ENCODE assay signal across 8 mouse cellular contexts in the genomic region with DNA sequence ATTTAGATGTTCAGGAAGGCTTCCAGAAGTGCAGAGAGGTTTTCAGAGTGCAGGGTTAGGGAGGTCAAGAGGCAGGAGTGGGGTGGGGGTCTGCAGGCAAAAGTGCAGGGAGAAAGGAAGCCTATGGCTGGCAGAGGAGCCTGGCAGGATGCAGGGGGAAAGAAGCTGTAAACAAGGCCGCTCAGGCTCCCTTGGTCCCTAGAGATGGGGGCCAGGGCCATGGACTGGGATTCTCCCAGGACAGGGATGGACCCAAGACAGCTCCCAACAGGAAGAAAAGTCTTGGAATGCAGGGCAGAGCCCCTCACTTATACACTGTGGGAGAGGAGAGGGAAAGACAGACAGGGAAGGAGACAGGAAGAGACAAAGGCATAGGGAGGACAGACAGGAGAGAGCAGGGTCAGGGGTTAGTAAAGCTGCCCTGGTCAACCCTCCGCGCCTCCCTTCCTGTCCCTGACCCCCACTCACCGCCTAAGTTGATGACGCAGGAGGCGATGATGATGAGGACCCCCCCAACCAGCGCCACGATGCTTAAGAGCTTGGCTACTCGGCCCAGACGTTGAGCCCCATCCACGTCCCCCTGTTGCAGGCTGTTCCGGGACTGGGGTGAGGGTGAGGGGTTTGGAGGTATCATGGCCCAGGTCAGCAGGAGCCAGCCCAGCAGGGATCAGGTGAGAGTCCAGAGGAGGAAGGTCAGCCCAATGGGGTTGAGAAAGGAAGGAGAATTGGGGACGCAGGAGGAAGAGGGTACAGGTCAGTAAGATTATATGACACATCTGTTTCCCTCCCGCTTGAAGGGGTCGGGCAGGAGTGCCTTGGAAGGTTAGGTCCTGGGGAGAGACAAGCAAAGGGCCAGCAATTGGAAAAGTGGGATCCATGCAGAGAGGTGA. TPM values are rescaled to one million over a fixed set of nuclear protein-coding genes. Genes with fewer than 3 reads are reported as not detected.
DNase-seq lines count a peak whose midpoint lies in the region; ATAC-seq lines count a peak whose summit lies in the region.
"Had no signal": no experiment of that assay in that cellular context is flagged by ENCODE, and none has a peak within 500 bp of the region (broad histone marks: within the 10 kb centered on the region; RNA-seq: fewer than 3 reads in every experiment).

No protein-coding gene starts in this region.

- H3K4me3 ChIP-seq in liver, embryonic 11.5 days (ENCODE audit: low read depth, low read length) = no peak overlapping the region
- no peak overlapping the region for H3K4me3 ChIP-seq in forebrain, embryonic 11.5 days (ENCODE audit: low read depth, low read length)
- peak overlapping the region; percentile 44; the same call in 1 of the 2 replicates for H3K4me3 ChIP-seq in hindbrain, embryonic 15.5 days
- H3K4me3 ChIP-seq in neural tube, embryonic 15.5 days (replicated peaks) = peak overlapping the region; percentile 68; the same call in 1 of the 2 replicates

- H3K4me1 ChIP-seq in liver, embryonic 11.5 days (replicated peaks; ENCODE audit: control insufficient read depth, insufficient read depth, low read length) = peaks cover 68% of the 10 kb centered on the region
- peaks cover 31% of the 10 kb centered on the region for H3K4me1 ChIP-seq in forebrain, embryonic 11.5 days (replicated peaks; ENCODE audit: control insufficient read depth, insufficient read depth, low read length)
- peaks cover 85% of the 10 kb centered on the region for H3K4me1 ChIP-seq in hindbrain, embryonic 15.5 days (replicated peaks)
- H3K4me1 ChIP-seq in neural tube, embryonic 15.5 days = peaks cover 90% of the 10 kb centered on the region

- H3K27ac ChIP-seq in liver, embryonic 11.5 days (ENCODE audit: low read depth, low read length) = 0 out of 2 replicates have a peak overlapping the region, but pooled peaks have one; percentile 57
- H3K27ac ChIP-seq in forebrain, embryonic 11.5 days (ENCODE audit: low read depth, low read length) = peak overlapping the region; percentile 1; the same call in 1 of the 2 replicates
- peak overlapping the region; percentile 95; the same call in 1 of the 2 replicates for H3K27ac ChIP-seq in hindbrain, embryonic 15.5 days (replicated peaks)
- H3K27ac ChIP-seq in neural tube, embryonic 15.5 days (replicated peaks) = peak overlapping the region; percentile 98

- no peaks in the 10 kb centered on the region for H3K9me3 ChIP-seq in liver, embryonic 11.5 days (ENCODE audit: control insufficient read depth, low read length)
- no peaks in the 10 kb centered on the region for H3K9me3 ChIP-seq in forebrain, embryonic 11.5 days (ENCODE audit: control insufficient read depth, low read length)
- no peaks in the 10 kb centered on the region for H3K9me3 ChIP-seq in hindbrain, embryonic 15.5 days
- no peaks in the 10 kb centered on the region for H3K9me3 ChIP-seq in neural tube, embryonic 15.5 days (replicated peaks)

- H3K9ac ChIP-seq in liver, embryonic 11.5 days (ENCODE audit: low read depth, low read length) = peak overlapping the region; percentile 35
- H3K9ac ChIP-seq in forebrain, embryonic 11.5 days (ENCODE audit: low read length) = peak overlapping the region; percentile 23
- peak overlapping the region; percentile 41; the same call in 1 of the 2 replicates for H3K9ac ChIP-seq in hindbrain, embryonic 15.5 days
- H3K9ac ChIP-seq in neural tube, embryonic 15.5 days (replicated peaks) = peak overlapping the region; percentile 92

- peak overlapping the region; percentile 36 for H3K4me2 ChIP-seq in liver, embryonic 11.5 days
- no peak overlapping the region for H3K4me2 ChIP-seq in forebrain, embryonic 11.5 days (ENCODE audit: low read depth, low read length, severe bottlenecking)
- peak overlapping the region; percentile 84 for H3K4me2 ChIP-seq in hindbrain, embryonic 15.5 days
- peak overlapping the region; percentile 88 for H3K4me2 ChIP-seq in neural tube, embryonic 15.5 days

- peaks cover 24% of the 10 kb centered on the region for H3K36me3 ChIP-seq in liver, embryonic 11.5 days (ENCODE audit: control insufficient read depth, insufficient read depth, low read length)
- H3K36me3 ChIP-seq in forebrain, embryonic 11.5 days (ENCODE audit: control insufficient read depth, insufficient read depth, low read length) = peaks cover 6% of the 10 kb centered on the region
- peaks cover 31% of the 10 kb centered on the region for H3K36me3 ChIP-seq in hindbrain, embryonic 15.5 days
- peaks cover 32% of the 10 kb centered on the region for H3K36me3 ChIP-seq in neural tube, embryonic 15.5 days

- 78% methylated on average over 15 of the region's 15 CpGs for WGBS in liver, embryonic 11.5 days
- WGBS in forebrain, embryonic 11.5 days = 88% methylated on average over 15 of the region's 15 CpGs
- 88% methylated on average over 15 of the region's 15 CpGs for WGBS in hindbrain, embryonic 15.5 days
- whole genome bisulfite sequencing in neural tube, embryonic 15.5 days = 88% methylated on average over 15 of the region's 15 CpGs

- no peak for DNase-seq in liver, embryonic 11.5 days (ENCODE audit: low spot score)
- DNase-seq in liver = no peak
- no peak for DNase-seq in forebrain, embryonic 11.5 days (ENCODE audit: low spot score)
- no peak for DNase-seq in adrenal gland, postnatal 25 days
- DNase-seq: kidney, adult 11 months had no signal

- no peak for ATAC-seq in liver, embryonic 11.5 days (replicated peaks; ENCODE audit: low FRiP score)
- ATAC-seq in forebrain, embryonic 11.5 days (replicated peaks; ENCODE audit: low FRiP score) = no peak
- ATAC-seq in hindbrain, embryonic 15.5 days (ENCODE audit: low FRiP score, low read depth) = no peak
- ATAC-seq in neural tube, embryonic 15.5 days (ENCODE audit: low FRiP score) = no peak
- ATAC-seq in megakaryocyte, adult 5-6 weeks (ENCODE audit: poor library complexity, severe bottlenecking) = no peak

- no peaks in the 10 kb centered on the region for H3K27me3 ChIP-seq in liver, embryonic 11.5 days (replicated peaks; ENCODE audit: control insufficient read depth, insufficient read depth, low read length)
- no peaks in the 10 kb centered on the region for H3K27me3 ChIP-seq in forebrain, embryonic 11.5 days (ENCODE audit: control insufficient read depth, insufficient read depth, low read length)
- no peaks in the 10 kb centered on the region for H3K27me3 ChIP-seq in hindbrain, embryonic 15.5 days
- no peaks in the 10 kb centered on the region for H3K27me3 ChIP-seq in neural tube, embryonic 15.5 days (replicated peaks)

RNA-seq across cellular contexts. Expression of gene Pagr1a, which starts 1.5 kb away (rescaled TPM):
- 45.6 and 75.0 TPM in 2 replicates for polyA plus RNA-seq in liver, embryonic 11.5 days (2014; fragmentation: Nextera tagmentation; extraction: Ambion mirVana)
- polyA plus RNA-seq in forebrain, embryonic 11.5 days (2014; fragmentation: Nextera tagmentation; extraction: Ambion mirVana) = 60.5 and 72.4 TPM in 2 replicates
- 28.1 and 46.9 TPM in 2 replicates for polyA plus RNA-seq in hindbrain, embryonic 15.5 days (2015; fragmentation: Nextera tagmentation; extraction: Ambion mirVana)
- polyA plus RNA-seq in neural tube, embryonic 15.5 days (2015; fragmentation: Nextera tagmentation; extraction: Ambion mirVana) = 52.5 and 80.1 TPM in 2 replicates
- 40.7 and 62.5 TPM in 2 replicates for total RNA-seq in megakaryocyte, adult 5-6 weeks (2015)
- 25.5 and 67.0 TPM in 2 replicates for total RNA-seq in megakaryocyte, adult 5-6 weeks (2017)
- total RNA-seq in adrenal gland, postnatal 25 days (2021) = 13.4 and 28.2 TPM in 2 replicates

RNA-seq across cellular contexts. Expression of gene Gm42742, which starts 2.2 kb away (rescaled TPM):
- polyA plus RNA-seq in liver, embryonic 11.5 days (2014; fragmentation: Nextera tagmentation; extraction: Ambion mirVana) = 19.8 and 52.9 TPM in 2 replicates
- polyA plus RNA-seq in forebrain, embryonic 11.5 days (2014; fragmentation: Nextera tagmentation; extraction: Ambion mirVana) = 60.9 and 64.7 TPM in 2 replicates
- polyA plus RNA-seq in hindbrain, embryonic 15.5 days (2015; fragmentation: Nextera tagmentation; extraction: Ambion mirVana) = 63.3 and 77.5 TPM in 2 replicates
- polyA plus RNA-seq in neural tube, embryonic 15.5 days (2015; fragmentation: Nextera tagmentation; extraction: Ambion mirVana) = 18.8 and 54.5 TPM in 2 replicates
- total RNA-seq in megakaryocyte, adult 5-6 weeks (2015) = 15.4 TPM in 1 of 2 replicates, not detected in the other
- total RNA-seq in megakaryocyte, adult 5-6 weeks (2017) = 45.4 TPM in 1 of 2 replicates, not detected in the other
- total RNA-seq in adrenal gland, postnatal 25 days (2021) = 31.0 and 44.0 TPM in 2 replicates

RNA-seq across cellular contexts. Expression of gene Prrt2, which starts 2.4 kb away (rescaled TPM):
- polyA plus RNA-seq in liver, embryonic 11.5 days (2014; fragmentation: Nextera tagmentation; extraction: Ambion mirVana) = 4.5 and 5.4 TPM in 2 replicates
- 9.6 and 10.3 TPM in 2 replicates for polyA plus RNA-seq in forebrain, embryonic 11.5 days (2014; fragmentation: Nextera tagmentation; extraction: Ambion mirVana)
- 54.2 and 62.4 TPM in 2 replicates for polyA plus RNA-seq in hindbrain, embryonic 15.5 days (2015; fragmentation: Nextera tagmentation; extraction: Ambion mirVana)
- polyA plus RNA-seq in neural tube, embryonic 15.5 days (2015; fragmentation: Nextera tagmentation; extraction: Ambion mirVana) = 69.9 and 72.5 TPM in 2 replicates
- total RNA-seq in megakaryocyte, adult 5-6 weeks (2015) = 0.20 and 1.8 TPM in 2 replicates
- total RNA-seq in megakaryocyte, adult 5-6 weeks (2017) = 2.4 and 3.0 TPM in 2 replicates
- total RNA-seq in adrenal gland, postnatal 25 days (2021) = 2.2 and 5.1 TPM in 2 replicates

RNA-seq across cellular contexts. Expression of gene Pagr1b, which starts 2.4 kb away (rescaled TPM):
- 0.41 TPM in 1 of 2 replicates, not detected in the other for polyA plus RNA-seq in liver, embryonic 11.5 days (2014; fragmentation: Nextera tagmentation; extraction: Ambion mirVana)
- polyA plus RNA-seq in forebrain, embryonic 11.5 days (2014; fragmentation: Nextera tagmentation; extraction: Ambion mirVana) = not detected in 2 replicates
- polyA plus RNA-seq in hindbrain, embryonic 15.5 days (2015; fragmentation: Nextera tagmentation; extraction: Ambion mirVana) = 0.28 TPM in 1 of 2 replicates, not detected in the other
- 0.79 and 1.2 TPM in 2 replicates for polyA plus RNA-seq in neural tube, embryonic 15.5 days (2015; fragmentation: Nextera tagmentation; extraction: Ambion mirVana)
- 0.54 and 1.6 TPM in 2 replicates for total RNA-seq in megakaryocyte, adult 5-6 weeks (2015)
- total RNA-seq in megakaryocyte, adult 5-6 weeks (2017) = not detected in 2 replicates
- 1.7 and 2.8 TPM in 2 replicates for total RNA-seq in adrenal gland, postnatal 25 days (2021)

RNA-seq across cellular contexts. Expression of gene Mvp, which starts 4.2 kb away (rescaled TPM):
- 8.3 and 9.4 TPM in 2 replicates for polyA plus RNA-seq in liver, embryonic 11.5 days (2014; fragmentation: Nextera tagmentation; extraction: Ambion mirVana)
- polyA plus RNA-seq in forebrain, embryonic 11.5 days (2014; fragmentation: Nextera tagmentation; extraction: Ambion mirVana) = 3.9 and 4.4 TPM in 2 replicates
- 4.8 and 5.5 TPM in 2 replicates for polyA plus RNA-seq in hindbrain, embryonic 15.5 days (2015; fragmentation: Nextera tagmentation; extraction: Ambion mirVana)
- polyA plus RNA-seq in neural tube, embryonic 15.5 days (2015; fragmentation: Nextera tagmentation; extraction: Ambion mirVana) = 5.2 and 11.6 TPM in 2 replicates
- total RNA-seq in megakaryocyte, adult 5-6 weeks (2015) = 5.6 and 6.0 TPM in 2 replicates
- 48.1 and 50.6 TPM in 2 replicates for total RNA-seq in megakaryocyte, adult 5-6 weeks (2017)
- 102 and 118 TPM in 2 replicates for total RNA-seq in adrenal gland, postnatal 25 days (2021)

Comparison
In these comparisons a context has a peak if more than half of its experiments do, and no peak if none do; other contexts are left out.
1. H3K27ac ChIP-seq: peak in every context shown above with its lines; median percentile 98 in neural tube, embryonic 15.5 days; 95 in hindbrain, embryonic 15.5 days; 57 in liver, embryonic 11.5 days; 1 in forebrain, embryonic 11.5 days.
2. H3K4me3 ChIP-seq: peak in hindbrain, embryonic 15.5 days (single experiment) and neural tube, embryonic 15.5 days (single experiment); none in liver, embryonic 11.5 days (single experiment) and forebrain, embryonic 11.5 days (single experiment).
3. H3K9ac ChIP-seq: peak in every context shown above with its lines; median percentile 92 in neural tube, embryonic 15.5 days; 41 in hindbrain, embryonic 15.5 days; 35 in liver, embryonic 11.5 days; 23 in forebrain, embryonic 11.5 days.